Mouse (Mus musculus): ENCODE data around the gene Them4.
"Not testable (repeated sequence)": the region's sequence is repeated elsewhere in the genome, so short reads cannot be mapped to it uniquely, and the experiment has no call there.

The Them4 gene

DNA sequence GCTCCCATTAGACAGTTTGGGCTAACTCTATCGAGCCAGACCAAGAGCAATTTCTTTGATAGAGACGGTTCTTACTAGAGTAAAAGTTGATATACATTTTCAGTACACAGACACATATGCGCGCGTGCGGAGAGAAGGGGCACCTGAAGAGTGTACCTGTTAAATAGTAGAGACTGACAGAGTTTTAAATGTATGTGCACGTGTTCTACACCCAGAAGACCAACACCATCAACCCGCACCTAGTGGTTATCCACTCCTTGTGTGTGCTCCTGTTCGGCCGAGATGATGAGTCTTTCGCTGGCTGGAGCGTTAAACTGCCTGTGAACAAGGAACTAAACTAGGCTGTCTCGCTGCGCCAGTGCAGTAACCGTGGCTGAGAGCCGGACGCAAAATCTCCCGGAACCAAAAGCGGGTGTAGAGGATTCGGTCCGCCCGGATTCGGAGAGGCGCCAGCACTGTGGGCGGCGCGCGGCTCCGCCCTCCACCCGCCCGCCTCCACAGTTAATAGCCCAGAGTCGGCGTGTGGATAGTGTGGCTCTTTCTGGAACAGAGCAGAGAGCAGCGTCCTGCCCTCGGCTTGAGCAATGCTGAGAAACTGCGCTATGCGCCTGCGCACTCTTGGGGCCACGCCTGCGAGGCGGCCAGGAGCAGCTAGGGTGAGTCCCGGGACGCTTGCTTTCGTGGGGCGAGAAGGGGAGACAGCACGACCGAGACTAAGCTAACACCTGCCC is at the start of gene Them4:
TSS of gene Them4 (plus strand) at position 457 of the 731 bp plus-strand sequence.
- DNase-seq: peak; percentile 96

DNA sequence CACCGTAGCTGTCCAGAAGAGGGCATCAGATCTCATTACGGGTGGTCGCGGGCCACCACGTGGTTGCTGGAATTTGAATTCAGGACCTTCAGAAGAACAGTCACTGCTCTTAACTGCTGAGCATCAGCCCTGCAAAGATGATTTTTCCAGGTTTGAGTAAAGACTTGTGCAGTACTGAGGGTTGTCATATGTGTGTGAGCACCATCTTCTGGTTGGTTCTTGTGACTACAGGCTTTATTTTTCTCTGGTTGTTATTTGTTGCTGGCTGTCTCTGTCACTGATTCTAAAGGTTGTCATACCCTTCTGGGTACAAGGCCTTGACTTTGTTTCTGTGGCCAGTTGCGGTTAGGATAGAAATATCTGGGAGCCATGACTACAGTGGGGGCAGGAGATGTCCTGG is 49.3 kb upstream of the Them4 start:
- no peak for DNase-seq

DNA sequence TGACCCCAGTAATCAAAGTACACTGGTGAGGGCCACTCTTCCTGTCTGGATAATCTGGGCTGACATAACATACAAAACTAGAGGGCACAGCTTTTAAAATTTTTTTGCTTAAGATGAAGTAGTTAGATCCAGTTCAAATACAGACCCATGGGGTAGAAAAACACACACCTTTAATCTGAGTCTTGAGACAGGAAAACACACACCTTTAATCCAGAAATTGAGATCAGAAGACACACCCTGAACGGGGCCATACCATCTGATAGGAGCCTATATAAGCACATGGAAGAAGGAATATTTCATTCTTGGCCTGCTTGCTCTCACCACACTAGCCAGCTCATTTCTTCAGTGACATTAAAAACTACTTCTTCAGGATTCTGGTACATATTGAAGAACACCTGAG is 46.2 kb upstream of the Them4 start, which contains the start of gene Gm4778:
TSS of gene Gm4778 (plus strand) at position 301 of the 400 bp plus-strand sequence.
- not testable (repeated sequence) for DNase-seq

DNA sequence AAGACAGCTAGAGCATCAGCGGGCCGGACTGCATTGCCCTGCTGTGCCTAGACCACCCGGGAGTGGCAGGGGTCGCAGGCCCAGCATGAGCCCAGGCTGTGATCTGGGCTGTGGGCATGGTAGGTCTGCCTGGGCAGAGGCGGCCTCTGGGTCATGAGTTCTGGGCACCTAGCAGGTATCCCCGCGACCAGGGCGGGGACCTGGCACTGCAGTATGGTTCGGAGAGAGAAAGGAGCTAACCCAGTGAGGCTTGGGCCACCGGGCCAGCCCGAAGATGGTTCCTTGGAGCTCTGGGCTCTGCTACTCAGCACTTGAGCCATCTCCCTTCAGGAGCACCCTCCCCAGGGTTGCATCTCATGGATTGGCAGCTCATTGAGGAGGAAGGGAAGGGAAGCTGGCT is 33.9 kb upstream of the Them4 start:
- no peak for DNase-seq

DNA sequence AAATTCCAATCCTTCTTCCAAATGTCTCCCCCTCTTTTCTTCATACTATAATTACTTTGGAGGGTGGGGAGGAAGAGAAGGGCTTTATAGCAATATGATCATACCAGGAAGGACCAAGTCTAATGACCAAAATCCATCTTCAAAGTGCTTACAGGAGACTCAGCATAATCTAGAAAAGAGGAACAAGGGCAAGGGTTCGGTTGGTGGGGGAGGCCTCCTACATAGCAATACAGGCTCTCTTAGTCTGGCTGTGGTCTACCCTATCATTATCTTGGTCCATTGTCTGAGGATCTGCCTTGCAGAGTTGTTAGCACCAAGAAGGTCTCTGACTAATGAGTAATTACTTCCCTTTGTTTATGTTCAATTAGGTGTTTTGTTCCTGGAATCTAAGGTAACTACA is 4.4 kb upstream of the Them4 start:
- no peak for DNase-seq

DNA sequence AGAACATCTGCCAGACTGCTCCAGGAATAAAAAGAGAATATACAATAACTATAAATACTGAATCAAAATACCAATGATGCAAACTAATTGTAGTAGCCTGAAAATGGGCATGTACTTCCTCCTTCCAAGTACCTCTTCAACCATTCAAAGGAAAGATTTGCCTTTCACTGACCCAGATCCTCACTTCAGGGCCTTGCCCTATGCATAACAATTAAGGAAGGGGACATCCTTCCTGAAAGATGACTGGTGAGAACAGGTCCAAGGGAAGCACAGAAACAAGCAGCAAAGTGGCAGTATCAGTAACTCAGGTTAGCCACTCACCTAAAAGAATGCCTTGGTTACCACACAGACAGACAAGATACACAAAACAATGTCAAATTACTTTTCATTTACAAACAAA is 2.9 kb upstream of the Them4 start:
- DNase-seq: no peak

DNA sequence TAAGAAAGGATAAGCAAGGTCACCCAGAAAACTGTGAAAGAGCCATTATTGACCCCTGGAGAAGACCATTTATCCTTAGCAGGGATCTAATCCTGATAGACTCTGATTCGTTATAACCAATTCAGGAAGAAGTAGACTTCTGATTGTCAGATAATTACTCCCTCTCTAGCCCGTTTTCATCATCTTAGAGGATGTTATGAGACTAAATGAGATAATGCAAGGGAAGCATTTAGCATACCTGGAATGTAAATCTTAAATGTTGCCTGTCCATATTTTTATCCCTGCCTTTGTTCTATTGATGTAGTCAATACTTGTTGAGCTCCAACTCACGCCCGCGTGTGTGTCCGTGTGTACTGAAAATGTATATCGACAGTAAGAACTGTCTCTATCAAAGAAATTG is 602 bp downstream of the Them4 start:
- peak in 1 of 2 experiments; percentile 22 for DNase-seq

DNA sequence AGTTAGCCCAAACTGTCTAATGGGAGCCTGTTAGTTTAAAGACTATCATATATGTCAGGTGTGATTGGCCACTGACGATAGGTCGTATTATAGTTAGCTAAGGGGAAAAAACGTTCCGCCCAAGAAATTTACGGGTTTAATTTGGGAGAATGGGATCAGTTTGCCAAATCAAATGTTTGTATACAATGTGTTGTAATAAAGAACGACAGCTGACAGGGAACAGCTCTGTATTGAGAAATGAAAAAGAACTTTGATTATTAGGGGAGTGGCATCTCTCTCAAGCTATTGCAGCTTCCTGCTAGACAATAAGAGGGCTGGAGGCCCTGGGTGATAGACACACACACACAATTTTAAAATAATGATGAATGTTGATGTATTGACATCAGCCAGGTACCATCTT is 1.0 kb downstream of the Them4 start:
- no peak for DNase-seq

DNA sequence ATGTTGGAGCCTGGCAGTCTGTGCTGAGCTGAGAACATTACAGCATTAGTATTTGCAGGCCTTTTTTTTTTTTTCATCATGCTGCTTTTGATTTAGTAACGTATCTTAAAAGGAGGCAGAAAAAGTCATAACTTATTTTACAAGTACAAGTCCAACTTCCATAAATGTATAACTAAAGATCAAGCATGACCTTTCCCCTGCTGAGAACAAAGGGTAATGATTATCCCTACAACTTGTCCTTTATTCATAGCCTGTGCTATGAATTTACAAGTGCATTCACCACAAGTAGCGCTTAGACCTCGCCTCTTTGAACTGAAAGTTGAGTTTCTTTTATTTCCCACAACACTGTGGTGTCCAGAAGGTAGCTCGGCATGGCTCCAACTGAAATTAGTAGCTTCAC is 1.5 kb downstream of the Them4 start:
- DNase-seq: no peak

DNA sequence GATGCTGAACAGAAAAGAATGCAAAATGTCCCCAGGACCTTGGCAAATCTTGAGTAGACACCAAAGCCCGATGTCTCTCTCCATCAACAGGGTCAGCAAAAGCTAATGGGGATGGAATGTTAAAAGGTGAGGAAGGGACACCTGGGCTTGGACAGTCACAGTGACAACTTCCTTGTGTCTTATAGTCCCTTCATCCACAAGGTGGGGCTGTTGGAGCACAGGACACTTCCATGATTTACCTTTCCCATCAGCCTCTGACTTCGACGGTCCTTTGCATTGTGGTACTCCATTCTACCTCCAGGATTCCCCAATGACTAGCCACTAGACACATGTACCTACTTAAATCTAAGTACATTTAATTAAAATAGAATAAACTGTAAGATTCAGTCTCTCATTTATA is 18.8 kb downstream of the Them4 start:
- DNase-seq: no peak

DNA sequence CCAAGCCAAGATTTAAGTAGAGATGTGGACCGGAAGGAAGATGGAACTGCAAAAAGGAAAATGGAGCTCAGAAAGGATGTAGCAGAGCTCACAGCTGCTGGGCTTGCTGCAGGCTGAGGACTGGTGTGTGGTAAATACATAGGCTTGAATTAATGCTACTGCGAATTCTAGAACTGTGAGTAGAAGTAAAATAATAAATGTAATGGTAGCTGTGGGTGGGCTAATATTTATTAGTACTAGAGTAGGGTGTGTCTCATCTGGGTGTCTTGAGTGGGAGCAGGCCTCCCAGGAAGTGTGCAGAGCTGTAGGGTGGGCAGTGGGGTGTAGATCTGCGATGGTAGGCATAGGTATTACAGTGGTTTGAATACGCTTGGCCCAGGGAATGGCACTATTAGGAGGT is 24.6 kb downstream of the Them4 start:
- DNase-seq: no peak

DNA sequence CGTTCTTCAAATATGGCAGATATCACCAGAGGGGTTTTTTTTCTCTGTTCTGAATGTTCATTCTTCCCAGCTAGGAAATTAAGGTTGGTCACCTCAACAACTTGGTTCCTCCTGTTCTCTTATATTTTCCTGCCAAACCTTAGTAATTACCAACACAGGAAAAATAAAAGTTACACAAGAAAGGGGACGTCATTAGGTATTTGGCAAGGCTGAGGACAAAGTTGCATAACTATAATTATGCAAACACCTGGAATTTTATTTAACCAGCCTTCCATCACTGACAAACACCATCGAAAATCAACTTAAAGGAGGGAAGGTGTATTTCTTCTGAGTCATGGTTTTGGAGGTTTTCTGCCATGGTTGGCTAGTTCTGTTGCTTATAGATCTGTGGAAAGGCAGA is 28.6 kb downstream of the Them4 start:
- no peak for DNase-seq

DNA sequence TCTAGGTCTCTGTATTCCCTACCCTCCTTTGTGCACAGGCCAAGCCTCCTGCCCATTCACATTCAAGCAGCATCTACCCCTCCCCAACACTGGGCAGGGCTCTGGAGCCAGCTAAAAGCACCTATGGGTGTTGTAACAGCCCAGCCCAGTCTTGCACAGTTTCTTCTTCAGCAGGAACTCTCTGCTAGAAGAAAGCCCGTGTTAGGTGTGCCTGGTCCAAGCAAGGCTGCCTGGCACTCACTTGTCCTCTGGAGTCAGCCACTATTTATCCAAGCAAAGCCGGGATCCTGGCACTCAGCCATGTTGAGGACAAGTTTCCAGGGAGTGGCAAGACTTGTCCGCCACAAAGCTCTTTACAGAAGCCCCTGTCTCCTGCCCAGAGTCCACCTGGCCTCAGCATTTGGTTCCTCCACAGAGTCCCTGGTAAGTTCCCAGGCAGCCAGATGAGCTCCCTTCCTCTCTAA is 32.1 kb downstream of the Them4 start, which contains the start of gene Them5:
TSS of gene Them5 (plus strand) at position 141 of the 464 bp plus-strand sequence.
- no peak for DNase-seq

DNA sequence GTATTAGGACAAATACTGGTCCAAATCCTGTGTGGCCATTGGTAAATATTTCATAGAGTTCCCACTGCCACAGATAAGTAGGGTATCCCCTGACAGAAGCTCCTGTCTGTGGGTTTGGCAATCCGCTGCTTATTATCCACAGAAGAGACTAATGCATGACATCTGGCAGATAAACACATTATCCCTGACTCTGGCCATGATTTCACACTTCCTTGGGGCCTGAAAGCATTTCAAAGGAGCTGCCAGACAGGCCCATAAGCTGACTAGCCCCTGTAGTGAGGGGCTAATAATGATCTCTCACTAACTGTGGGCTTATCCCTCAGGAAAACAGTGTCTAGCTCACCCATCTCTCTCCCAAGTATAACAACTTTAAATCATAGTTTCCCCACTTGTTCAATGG is 32.7 kb downstream of the Them4 start:
- no peak for DNase-seq

DNA sequence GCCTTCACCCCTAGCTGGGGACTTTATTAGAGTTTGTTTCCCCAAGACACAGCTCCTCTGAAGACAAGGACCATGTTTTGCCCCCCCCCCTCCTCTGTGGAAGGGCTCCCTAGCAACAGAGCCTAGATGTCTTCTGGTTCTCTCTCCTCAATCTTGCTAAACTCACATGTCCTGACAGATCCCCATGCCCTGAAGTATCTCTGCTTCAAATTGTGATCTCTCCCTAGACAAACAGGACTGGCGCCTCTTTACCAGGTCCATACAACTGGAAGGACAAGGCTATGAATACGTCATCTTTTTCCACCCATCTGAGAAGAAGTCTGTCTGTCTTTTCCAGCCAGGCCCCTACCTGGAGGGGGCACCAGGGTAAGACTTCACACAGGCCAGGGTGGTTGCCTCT is 34.3 kb downstream of the Them4 start:
- DNase-seq: no peak

DNA sequence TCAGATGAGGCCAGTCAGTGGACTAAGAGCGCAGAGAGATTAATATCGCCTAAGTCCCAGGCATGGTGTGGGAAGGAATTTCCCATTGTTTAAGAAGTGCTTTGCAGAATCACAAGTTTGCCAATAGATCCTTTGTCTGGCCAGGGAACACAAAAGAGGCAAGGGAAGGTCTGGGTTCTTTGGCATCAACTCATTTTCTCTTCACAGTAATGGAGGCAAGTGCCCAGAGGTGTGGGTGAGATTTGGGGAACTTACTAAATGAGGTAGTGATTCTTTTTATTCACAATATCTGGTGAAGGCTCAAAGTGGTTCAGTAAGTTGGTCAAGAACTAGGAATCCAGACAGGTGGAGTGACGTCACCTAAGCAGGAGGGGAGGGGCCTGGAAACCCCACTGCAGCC is 35.0 kb downstream of the Them4 start:
- no peak for DNase-seq

DNA sequence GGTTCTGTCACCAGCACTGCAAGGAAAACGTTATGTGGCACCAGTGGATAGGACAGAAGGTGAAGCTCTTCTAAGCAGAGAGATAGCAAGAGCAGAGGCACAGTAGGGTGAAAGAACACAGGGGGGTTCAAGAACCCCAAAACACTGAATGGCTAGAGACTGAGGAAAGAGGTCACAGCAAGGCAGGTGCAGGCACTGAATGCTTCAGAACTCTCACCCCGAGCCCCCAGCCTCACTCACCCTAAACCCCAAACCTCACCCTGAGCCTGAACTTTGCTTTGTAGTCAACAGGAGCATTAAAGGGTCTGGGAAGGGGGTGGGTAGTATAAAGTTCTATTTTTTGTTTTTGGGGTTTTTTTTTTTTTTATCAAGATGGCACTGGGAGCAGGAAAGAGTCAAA is 38.3 kb downstream of the Them4 start:
- no peak for DNase-seq

DNA sequence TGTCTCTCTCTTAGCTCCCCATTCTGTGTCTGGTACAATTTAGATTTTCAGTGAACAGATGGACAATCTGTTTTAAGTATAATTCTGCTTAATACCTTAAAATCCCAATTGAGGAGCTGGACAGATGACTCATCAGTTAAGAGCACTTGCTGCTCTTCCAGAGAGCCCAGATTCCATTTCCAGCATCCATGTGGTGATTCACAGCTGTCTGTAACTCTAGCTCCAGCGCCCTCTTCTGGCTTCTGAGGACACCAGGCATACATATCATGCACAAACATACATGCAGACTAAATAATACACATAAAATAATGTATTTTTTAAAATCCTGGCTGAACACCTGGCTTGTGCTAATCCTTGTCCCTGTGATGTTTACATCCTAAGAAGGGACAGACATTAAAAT is 50.9 kb downstream of the Them4 start:
- no peak for DNase-seq

DNA sequence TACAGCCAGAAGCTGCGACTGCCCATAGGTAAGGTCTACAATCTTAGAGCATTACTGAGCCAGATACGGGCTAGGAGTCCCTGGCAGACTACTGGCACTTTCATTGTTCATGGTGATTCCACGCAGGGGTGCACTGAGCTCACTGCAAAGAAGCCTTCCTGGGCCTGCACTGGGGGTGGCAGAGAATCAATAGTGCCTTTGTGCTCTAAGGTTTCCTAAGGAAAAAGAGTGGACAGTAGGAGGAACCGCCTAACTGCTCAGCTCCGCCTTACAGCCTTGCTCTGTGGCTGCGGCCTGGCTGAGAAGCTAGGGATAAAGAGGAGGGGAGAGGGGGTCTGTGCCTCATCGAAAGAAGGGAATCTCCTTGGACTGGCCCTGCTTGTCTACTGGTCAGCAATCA is 52.2 kb downstream of the Them4 start, which contains the start of gene C2cd4d:
TSS of gene C2cd4d (plus strand) at position 301 of the 400 bp plus-strand sequence.
- DNase-seq: no peak

DNA sequence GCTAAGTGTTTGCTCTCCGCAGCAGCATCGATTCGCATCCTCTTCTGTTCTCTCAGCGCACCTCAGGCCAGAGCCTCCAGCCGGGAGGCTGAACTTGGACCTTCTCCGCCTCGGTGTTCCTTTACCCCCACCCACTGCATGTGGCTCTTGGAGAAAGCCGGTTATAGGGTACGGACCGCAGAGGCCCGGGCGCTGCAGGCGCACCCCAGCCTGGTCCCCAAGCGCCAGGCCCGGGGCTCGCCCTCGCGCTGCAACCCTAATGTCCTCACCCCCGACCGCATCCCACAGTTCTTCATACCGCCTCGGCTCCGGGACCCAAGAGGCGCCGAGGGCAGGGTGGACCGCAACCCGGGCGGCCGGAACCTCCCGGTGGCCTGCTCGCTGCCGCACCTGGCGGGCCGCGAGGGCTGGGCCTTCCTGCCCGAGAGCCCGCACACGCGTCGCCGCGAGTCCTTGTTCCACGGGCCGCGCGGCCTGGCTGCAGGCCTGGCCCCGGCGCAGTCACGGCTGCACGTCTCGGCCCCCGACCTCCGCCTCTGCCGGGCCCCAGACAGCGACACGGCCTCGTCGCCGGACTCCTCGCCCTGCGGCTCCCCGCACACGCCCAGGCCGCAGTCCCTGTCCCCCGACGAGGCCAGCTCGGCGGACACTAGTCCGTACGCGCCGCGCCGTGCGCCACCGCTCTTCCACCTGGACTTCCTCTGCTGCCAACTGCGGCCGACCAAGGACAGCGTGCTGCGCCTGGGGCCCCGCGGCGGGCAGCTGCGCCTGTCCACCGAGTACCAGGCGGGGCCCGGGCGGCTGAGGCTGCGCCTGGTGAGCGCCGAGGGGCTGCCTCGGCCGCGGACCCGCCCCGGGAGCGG is 53.6 kb downstream of the Them4 start:
- peak; percentile 60 to 69 for DNase-seq

DNA sequence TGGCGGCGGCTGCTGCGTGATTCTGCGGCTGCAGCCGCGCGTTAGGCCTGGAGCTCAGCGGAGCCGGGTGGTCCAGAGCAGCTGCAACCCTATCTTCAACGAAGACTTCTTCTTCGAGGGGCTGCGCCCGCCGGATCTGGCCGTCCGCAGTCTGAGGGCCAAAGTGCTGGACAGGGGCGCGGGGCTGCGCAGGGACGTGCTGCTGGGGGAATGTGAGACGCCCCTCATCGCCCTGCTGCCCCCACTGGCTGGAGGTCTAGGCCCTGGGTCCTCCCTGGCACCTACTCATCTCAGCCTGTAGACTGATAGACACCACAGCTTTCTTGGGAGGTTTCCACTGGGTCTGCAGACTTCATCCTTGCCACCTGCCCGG is 54.3 kb downstream of the Them4 start:
- DNase-seq: no peak

DNA sequence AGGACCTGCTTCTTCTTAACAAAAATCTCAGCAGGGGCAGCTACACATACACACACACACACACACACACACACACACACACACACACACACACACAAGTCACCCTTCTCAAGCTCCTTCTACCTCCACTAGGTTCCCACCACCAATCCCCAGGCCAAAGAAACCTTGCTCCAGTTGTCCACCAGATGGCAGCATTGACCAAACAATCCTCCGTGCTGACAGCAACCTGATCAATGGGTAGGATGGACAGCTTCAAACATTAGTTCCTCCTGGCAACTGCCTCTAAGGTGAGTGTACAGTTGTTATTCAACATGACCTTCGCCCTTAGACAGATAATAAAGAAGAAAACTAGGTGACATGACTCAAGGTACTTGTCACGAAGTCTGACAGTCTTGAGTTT is 56.9 kb downstream of the Them4 start:
- DNase-seq: peak; percentile 77 to 88

DNA sequence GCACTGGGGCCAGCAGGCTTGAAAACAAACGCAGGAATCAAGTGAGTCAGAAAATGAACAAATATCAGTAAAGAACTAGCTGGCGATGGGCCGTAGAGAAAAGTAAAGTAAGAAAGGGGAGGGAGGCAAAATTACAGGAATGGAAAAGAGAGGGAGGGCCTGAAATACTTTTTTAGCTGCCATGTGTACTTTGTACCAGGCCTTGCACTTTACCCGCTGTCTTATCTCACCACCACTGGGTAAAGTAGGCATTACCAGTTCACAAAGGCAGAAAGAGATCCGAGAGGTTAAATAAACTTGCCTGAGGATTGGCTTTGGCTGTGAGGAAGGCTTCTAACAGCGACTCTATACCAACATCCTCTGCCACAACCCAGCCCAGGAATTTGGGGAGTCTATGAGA is 57.6 kb downstream of the Them4 start:
- DNase-seq: no peak

DNA sequence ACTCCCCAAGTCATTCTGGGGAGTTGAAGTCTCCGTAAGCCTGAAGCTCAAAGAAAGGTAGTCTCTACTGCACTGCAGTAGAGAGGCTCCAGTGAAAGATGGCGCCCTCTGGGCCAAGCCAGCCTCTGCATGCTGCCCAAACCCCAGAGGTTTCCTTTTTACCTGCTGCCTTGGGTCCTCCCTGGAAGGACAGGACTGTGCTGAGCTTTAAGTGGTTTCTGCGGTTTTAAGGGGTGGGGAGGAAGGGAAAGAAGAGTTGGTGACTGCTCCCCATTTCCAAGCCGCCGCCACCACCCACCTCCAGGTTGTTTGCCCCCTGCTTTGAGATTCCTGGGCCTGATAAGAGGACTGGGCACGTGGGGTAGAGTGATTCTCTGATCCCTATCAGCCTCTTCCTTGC is 58.7 kb downstream of the Them4 start:
- DNase-seq: no peak

Data from cerebellum, postnatal 36 days (tissue).